Mouse (Mus musculus) bone marrow macrophage, adult 2 months (primary cell): ENCODE measurements around the gene Fkbp15.

Experiments
- CTCF ChIP-seq: IDR thresholded peaks from 2 replicates; pipeline ENCODE4 v1.5.1; 2012; ENCODE audit warnings: low read depth, mild to moderate bottlenecking, low read length, moderate library complexity
- POLR2A ChIP-seq: IDR thresholded peaks from 2 replicates; pipeline ENCODE4 v1.6.1; 2012; ENCODE audit warnings: mild to moderate bottlenecking, low read depth, low read length, borderline replicate concordance

DNA sequence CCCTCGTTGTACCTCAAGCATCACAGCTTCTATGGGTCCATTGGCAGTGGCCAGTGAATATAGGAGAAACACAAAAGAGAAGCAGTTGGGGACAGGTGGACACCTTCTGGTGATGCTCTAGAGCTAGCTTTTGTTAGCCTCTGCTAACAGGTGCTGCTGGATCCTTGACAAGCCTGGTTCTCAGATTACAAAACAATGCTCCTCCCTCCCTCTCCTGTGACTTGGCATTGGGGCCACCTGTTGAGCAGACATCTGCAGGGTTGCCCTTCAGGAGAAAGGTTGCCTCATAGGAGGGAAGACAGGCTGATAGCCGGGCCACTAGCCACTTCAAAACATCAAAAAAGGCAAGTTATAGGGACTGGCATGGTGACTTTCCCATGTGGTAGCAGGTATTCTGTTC, 98.1 kb downstream of the Fkbp15 start, which contains the start of gene Slc31a2:
- TF ChIP-seq CTCF (no peak), POLR2A (no peak)
